Mouse (Mus musculus): Measurements from ENCODE around the gene Creb3l1. TPM values are rescaled to one million over a fixed set of nuclear protein-coding genes. Genes with fewer than 3 reads are reported as not detected.

The Creb3l1 gene
- polyA plus RNA-seq, 1 experiment from 2014 or later: 0.52 TPM

DNA sequence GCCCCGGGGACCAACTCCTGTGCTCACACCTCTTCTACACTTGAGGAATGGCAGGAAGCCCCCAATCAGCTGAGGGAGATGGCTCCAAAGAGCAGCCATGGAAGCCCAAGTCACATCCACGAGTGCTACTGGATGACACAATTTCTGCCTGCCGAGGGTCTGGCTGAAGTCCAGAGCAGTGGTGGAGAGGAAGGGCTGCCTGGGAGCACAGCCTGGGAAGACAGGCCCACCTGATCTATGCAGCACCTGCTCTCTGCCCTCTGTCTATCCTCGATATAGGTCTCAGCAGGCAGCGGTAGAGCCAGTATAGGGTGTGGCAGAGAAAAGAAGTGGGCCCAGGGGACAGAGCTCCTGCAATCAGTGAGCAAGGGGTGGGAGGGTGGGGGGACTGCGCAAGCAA lies 77.5 kb downstream of the Creb3l1 start:
- WGBS: 71% methylated on average over 6 of the region's 6 CpGs

DNA sequence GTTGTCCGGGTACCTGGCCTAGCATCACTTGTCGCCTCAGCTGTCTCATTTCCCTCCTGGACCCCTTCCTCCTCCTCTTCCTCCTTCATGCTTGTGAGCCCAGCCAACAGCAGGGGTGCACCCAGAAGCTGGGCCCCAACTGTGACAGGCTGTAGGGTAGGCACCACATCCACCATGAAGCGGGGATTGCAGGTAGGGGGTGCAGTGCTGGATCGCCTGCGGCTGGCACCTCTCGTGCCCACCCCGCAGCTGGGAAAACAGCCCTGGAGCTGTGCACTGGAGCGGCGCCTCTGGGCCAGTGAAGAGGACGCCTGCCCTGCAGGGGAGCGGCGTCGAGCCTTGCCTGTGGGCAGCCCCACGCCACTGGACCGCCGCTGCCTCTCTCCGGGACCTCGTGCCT lies 78.8 kb downstream of the Creb3l1 start, which contains the start of gene Gm9821:
Gene Gm9821 (plus strand): TSS at position 221 of the 400 bp plus-strand sequence.
- Histone ChIP-seq H3K4me2 (no peak within 1 kb of the TSS), H3K36me3 (ENCODE audit: poor library complexity, severe bottlenecking) (peaks cover 12% of the 10 kb centered on the region; the same call in 1 of the 2 replicates), H3K27ac (no peak within 1 kb of the TSS; the same call in 1 of the 2 replicates), H3K4me3 (no peak within 1 kb of the TSS), H3K9ac (0 out of 2 replicates have a peak within 1 kb of the TSS, but pooled peaks have one; percentile 27), H3K9me3 (replicated peaks) (no peaks in the 10 kb centered on the region), H3K27me3 (no peaks in the 10 kb centered on the region), H3K4me1 (peaks cover 59% of the 10 kb centered on the region)
- no peak for ATAC-seq
- WGBS: 87% methylated on average over 18 of the region's 18 CpGs

More for the DNA sequence above, 77.5 kb downstream of the Creb3l1 start:
- Histone ChIP-seq H3K9me3 (replicated peaks) (no peaks in the 10 kb centered on the region), H3K36me3 (ENCODE audit: poor library complexity, severe bottlenecking) (0 out of 2 replicates have a peak, but pooled peaks cover 7% of the 10 kb centered on the region), H3K27ac (peak overlapping the region; percentile 61; the same call in 1 of the 2 replicates), H3K4me2 (no peak overlapping the region), H3K4me1 (peaks cover 63% of the 10 kb centered on the region), H3K27me3 (no peaks in the 10 kb centered on the region), H3K9ac (0 out of 2 replicates have a peak overlapping the region, but pooled peaks have one; percentile 27), H3K4me3 (no peak overlapping the region)
- ATAC-seq: no peak

DNA sequence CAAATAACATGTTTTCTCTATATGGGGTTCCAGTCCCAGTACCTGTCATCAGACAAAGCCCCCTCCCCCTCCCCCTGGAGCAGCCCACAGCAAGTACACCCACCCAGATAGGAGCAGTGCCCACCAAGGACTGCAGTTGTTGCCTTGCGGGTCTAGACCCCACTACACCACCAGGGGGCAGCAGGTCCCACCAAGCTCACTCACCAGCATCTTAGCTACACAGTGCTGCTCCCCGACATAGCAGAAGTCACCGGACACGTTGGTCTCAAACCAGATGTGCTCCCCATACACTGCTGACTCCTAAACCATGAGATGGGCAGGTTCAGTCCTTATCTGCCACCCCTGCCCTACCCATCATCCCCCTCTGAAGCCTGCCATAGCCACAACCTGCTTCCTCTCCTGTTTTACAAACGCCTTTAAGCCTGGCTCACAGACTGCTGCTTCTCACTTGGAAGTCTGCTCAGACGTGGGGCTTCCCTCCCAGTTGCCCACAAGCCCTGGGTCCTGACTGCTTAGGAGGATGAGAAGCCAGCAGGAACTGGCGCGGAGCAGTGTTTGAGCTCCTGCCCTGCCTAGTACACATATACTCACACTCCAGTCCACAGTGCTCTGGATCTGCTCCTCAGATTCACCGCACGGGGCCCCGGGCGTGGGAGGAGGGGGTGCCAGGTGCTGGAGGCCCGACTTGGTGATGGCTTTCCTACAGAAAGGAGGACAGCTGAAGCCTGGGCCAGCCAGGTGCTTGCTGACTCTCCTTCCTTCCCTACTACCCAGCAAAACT lies 79.9 kb downstream of the Creb3l1 start:
- Histone ChIP-seq H3K4me1 (peaks cover 48% of the 10 kb centered on the region), H3K9ac (no peak overlapping the region), H3K27ac (no peak overlapping the region), H3K36me3 (ENCODE audit: poor library complexity, severe bottlenecking) (peaks cover 23% of the 10 kb centered on the region; the same call in 1 of the 2 replicates), H3K4me2 (no peak overlapping the region), H3K9me3 (replicated peaks) (no peaks in the 10 kb centered on the region), H3K27me3 (no peaks in the 10 kb centered on the region), H3K4me3 (no peak overlapping the region)
- ATAC-seq: peak; percentile 77
- 48% methylated on average over 13 of the region's 13 CpGs for WGBS

DNA sequence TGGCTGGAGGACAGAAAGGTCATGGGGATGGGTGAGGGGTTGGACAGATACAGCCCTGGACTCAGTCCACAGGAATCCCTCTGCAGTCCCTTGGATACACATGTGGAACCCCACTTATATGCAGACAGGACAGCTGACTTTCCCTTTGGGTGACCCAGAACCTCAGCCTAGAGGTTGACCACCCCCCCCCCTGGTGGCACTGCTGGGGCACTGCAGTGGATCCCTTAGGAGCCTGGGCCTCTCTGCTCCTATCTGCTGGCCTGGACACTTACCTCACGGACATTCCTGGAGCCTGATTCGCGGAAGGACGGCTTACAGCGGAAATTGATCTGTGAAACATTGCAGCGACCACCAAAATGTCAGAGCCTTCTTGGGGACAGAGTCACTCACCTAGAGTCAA lies 81.9 kb downstream of the Creb3l1 start:
- no peaks in the 10 kb centered on the region for H3K9me3 ChIP-seq (replicated peaks)

DNA sequence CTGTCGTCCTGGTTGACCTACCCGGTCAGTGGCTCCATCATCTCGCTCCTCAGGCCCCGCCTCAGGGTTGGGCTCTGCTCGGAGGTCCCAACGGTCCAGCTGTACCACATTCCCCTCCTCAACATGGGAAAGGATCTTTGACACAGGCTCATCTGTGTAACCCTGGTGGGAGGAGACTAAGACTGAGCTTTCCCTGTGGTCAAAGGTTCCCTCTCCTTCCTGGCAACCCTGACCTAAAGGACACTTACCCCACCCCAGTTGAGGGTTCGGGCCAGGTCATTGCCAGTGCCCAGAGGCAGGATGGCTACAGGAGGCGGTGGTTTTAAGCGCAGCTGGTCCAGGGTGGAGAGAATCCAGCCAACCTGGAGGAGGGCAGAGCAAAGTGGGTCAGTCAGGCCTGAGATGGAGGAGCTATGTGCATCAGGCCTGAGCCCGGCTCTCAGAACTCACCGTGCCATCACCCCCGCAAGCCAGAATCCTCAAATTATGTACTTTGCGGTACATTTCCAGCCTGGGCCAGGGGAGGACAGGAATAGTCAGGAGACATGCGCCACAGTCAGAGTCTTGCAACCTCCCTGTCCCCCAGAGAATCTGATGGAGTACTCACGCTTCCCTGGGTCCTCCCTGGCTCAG lies 84.9 kb downstream of the Creb3l1 start:
- peaks cover 71% of the 10 kb centered on the region for H3K36me3 ChIP-seq (ENCODE audit: poor library complexity, severe bottlenecking)
- no peak overlapping the region for H3K27ac ChIP-seq
- no peak overlapping the region for H3K4me2 ChIP-seq
- H3K4me3 ChIP-seq: no peak overlapping the region
- no peak overlapping the region for H3K9ac ChIP-seq
- no peaks in the 10 kb centered on the region for H3K9me3 ChIP-seq (replicated peaks)
- ATAC-seq: no peak
- H3K4me1 ChIP-seq: peaks cover 4% of the 10 kb centered on the region
- 82% methylated on average over 15 of the region's 15 CpGs for WGBS
- no peaks in the 10 kb centered on the region for H3K27me3 ChIP-seq

More for the DNA sequence above, 81.9 kb downstream of the Creb3l1 start:
- Histone ChIP-seq H3K36me3 (ENCODE audit: poor library complexity, severe bottlenecking) (peaks cover 43% of the 10 kb centered on the region), H3K9ac (no peak overlapping the region), H3K4me2 (no peak overlapping the region), H3K27ac (no peak overlapping the region), H3K4me1 (peaks cover 28% of the 10 kb centered on the region), H3K27me3 (no peaks in the 10 kb centered on the region), H3K4me3 (no peak overlapping the region)
- 75% methylated on average over 6 of the region's 6 CpGs for WGBS
- no peak for ATAC-seq

DNA sequence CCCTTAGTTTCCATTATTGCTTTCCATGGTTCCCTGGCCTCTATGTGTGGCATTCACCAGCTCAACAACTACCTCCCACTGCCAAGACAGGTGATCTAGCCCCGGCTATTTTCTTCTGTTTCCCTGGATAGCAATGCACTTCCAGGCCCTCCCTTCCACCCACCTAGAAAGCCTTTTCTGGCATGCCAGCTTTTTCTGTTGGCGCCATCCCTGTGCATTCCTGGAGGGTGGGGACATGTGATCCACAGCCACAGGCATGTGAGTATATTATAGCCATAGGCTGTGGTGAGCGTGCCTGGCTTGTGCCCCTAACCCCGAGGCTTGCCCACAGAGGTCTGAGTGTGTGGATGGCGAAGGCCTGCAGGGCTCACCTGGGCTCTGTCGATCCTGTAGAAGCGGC lies 88.1 kb downstream of the Creb3l1 start:
- H3K27ac ChIP-seq: no peak overlapping the region; the same call in 1 of the 2 replicates
- H3K4me1 ChIP-seq: peaks cover 29% of the 10 kb centered on the region
- H3K4me2 ChIP-seq: no peak overlapping the region
- H3K27me3 ChIP-seq: no peaks in the 10 kb centered on the region
- WGBS: 93% methylated on average over 7 of the region's 7 CpGs
- peaks cover 70% of the 10 kb centered on the region for H3K36me3 ChIP-seq (ENCODE audit: poor library complexity, severe bottlenecking)
- no peaks in the 10 kb centered on the region for H3K9me3 ChIP-seq (replicated peaks)
- ATAC-seq: no peak
- no peak overlapping the region for H3K4me3 ChIP-seq
- no peak overlapping the region for H3K9ac ChIP-seq

DNA sequence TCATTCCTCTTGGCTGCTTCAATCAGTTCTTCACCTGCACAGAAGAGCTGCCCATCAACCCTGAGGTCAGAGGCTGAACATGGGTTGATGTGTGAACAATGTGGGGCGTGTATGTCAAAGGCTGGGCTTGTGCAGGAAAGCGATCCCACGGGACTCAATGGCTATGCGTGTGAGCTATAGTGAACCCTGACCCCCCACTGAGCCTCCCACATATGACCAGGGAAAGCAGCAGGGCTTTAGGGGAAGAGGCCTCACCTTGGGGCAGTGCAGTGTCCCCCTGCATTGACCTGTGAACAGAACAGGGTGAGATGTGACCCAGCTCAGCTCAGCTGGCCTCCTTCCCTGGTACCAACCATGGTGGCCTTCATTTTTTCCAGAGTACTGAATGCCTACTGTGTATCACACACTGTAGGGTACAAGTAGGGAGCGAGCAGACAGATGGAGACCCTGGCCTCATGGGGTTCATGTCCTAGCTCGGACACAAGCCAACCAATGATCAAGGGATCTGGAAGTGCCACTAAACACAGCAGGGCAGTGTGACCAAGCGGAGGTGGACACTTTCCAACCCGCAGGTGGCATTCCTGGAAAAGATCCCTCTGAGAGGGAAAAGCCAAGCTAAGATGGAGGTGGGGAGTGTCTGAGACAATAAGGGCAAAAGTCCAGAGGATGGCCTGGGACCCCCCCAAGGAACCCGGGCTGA lies 89.3 kb downstream of the Creb3l1 start:
- H3K4me3 ChIP-seq: no peak overlapping the region
- peaks cover 62% of the 10 kb centered on the region for H3K36me3 ChIP-seq (ENCODE audit: poor library complexity, severe bottlenecking)
- no peak for ATAC-seq
- H3K27me3 ChIP-seq: no peaks in the 10 kb centered on the region
- no peak overlapping the region for H3K9ac ChIP-seq
- no peak overlapping the region for H3K27ac ChIP-seq
- 91% methylated on average over 9 of the region's 9 CpGs for whole genome bisulfite sequencing
- H3K4me2 ChIP-seq: no peak overlapping the region
- peaks cover 41% of the 10 kb centered on the region for H3K4me1 ChIP-seq
- no peaks in the 10 kb centered on the region for H3K9me3 ChIP-seq (replicated peaks)

DNA sequence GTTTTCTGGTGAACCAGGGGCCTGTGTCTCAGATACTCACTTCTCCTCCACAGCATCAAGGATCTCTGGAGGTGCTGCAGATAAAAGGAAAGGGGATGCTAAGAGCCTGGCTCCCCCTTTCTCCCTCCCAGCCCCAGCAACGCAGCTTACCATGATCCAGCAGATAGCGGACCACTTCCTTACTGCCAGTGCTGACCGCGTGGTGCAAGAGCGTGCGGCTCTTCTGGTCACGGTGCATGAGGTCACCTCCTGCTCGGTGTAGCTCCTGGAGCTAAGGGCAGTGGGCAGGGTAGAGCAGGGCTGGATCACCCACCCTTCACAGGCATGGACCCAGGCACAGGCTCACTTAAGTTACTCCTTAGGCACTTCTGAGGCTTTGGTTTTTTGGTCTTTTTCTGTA lies 90.3 kb downstream of the Creb3l1 start:
- Histone ChIP-seq H3K27ac (0 out of 2 replicates have a peak overlapping the region, but pooled peaks have one; percentile 22), H3K36me3 (ENCODE audit: poor library complexity, severe bottlenecking) (peaks cover 54% of the 10 kb centered on the region), H3K4me2 (no peak overlapping the region), H3K9me3 (replicated peaks) (no peaks in the 10 kb centered on the region), H3K9ac (no peak overlapping the region), H3K4me3 (no peak overlapping the region), H3K4me1 (peaks cover 48% of the 10 kb centered on the region), H3K27me3 (no peaks in the 10 kb centered on the region)
- ATAC-seq: no peak
- WGBS: 69% methylated on average over 8 of the region's 8 CpGs

DNA sequence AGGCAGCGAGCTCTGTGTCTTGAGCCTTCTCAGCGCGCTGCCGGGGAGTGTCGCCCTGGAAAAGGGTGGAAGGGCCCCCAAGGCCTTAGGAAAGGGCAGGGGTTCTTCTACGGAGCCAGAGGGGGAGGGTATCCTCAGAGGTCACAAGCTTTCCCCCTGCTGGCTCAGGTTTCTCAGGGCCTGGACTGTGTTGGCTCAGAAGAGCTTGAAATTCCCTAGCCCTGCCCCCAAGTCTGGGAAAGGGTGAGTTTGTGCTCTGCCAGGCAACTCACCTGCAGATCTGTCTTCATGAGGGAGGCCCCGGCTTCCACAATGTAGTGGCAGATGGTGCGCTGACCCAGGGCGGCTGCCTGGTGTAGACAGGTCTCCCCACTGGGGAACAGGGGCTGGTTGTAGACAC lies 90.8 kb downstream of the Creb3l1 start:
- Histone ChIP-seq H3K9me3 (replicated peaks) (no peaks in the 10 kb centered on the region), H3K36me3 (ENCODE audit: poor library complexity, severe bottlenecking) (peaks cover 54% of the 10 kb centered on the region), H3K4me2 (no peak overlapping the region), H3K9ac (no peak overlapping the region), H3K27me3 (no peaks in the 10 kb centered on the region), H3K4me1 (peaks cover 48% of the 10 kb centered on the region), H3K27ac (peak overlapping the region; percentile 22; the same call in 1 of the 2 replicates), H3K4me3 (no peak overlapping the region)
- ATAC-seq: no peak
- 29% methylated on average over 9 of the region's 9 CpGs for WGBS

DNA sequence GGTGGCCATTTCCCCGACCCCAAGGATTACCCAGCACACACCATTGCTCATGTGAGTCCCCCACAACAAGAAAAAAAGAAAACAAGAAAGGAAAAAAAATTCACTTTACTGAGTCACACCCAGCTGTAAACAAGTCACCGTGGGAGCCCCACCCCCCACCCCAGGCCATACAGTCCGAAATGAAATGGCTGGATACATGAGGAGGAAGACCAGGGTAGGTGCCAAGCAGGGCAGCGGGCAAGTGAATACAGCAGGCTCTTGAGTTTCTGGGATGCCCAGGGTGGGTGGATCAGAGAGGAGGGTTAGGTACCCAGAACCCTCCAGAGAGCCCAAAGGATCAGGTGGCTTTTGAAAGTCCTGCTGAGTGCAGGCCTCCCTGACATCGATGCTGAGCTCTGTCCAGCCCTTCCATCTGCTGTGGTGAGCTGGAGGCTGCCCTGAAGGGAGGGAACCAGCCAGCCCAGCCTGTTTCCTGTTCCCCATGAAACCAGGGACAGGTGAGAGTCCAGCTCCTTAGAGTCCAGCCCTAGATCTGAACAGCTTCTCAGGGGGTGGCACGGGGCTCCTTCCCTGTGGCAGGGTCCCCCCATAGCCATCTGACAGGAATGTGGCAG lies 91.5 kb downstream of the Creb3l1 start:
- H3K4me2 ChIP-seq: peak overlapping the region; percentile 87
- no peak overlapping the region; the same call in 1 of the 2 replicates for H3K4me3 ChIP-seq
- no peaks in the 10 kb centered on the region for H3K27me3 ChIP-seq
- H3K9me3 ChIP-seq (replicated peaks): no peaks in the 10 kb centered on the region
- H3K4me1 ChIP-seq: peaks cover 48% of the 10 kb centered on the region
- 17% methylated on average over 6 of the region's 6 CpGs for WGBS
- peak overlapping the region; percentile 31; the same call in 1 of the 2 replicates for H3K27ac ChIP-seq
- H3K36me3 ChIP-seq (ENCODE audit: poor library complexity, severe bottlenecking): peaks cover 49% of the 10 kb centered on the region
- no peak for ATAC-seq
- no peak overlapping the region for H3K9ac ChIP-seq
